Mouse (Mus musculus) Patski (cell line): ENCODE measurements at regions not wholly inside any gene's neighbourhood (a gene's known extent, or its start where the extent isn't known, plus 50 kb on each side); places are given as distances from the start of the nearest gene placed in this dataset.

Source experiments
- ATAC-seq: fragments of 100-300 bp; one replicate; pipeline ENCODE4 v1.8.0; 2021
- CTCF ChIA-PET: fragments of 350-600 bp; sonication (Branson Sonifier 250); formaldehyde crosslinking; loops from one replicate; lab custom pipeline; 2022; ENCODE audit warnings: inconsistent platforms; lab: Charles Lee
- POLR2A ChIA-PET: fragments of 350-600 bp; sonication (Branson Sonifier 250); formaldehyde crosslinking; loops from one replicate; lab custom pipeline; 2022; ENCODE audit warnings: antibody characterized with exemption, inconsistent platforms; lab: Charles Lee
- DNase-seq: peaks from one replicate; pipeline ENCODE4 v3.0.0-alpha.2; 2011; ENCODE audit warnings: low read depth, low spot score
- H3K27me3 ChIP-seq: fragments of 371-371 bp; one replicate; pipeline ENCODE4 v1.5.1; 2021
- CTCF ChIP-seq: fragments of 100-300 bp; IDR thresholded peaks from one replicate; pipeline ENCODE4 v1.5.1; 2021
- in situ Hi-C: fragments of 300-500 bp; cut with MboI; formaldehyde crosslinking; loops from 3 replicates; pipeline ENCODE4 v1.11.1; 2018; ENCODE audit warnings: low pct_unique_long_range_greater_than_20kb, mixed read lengths

DNA sequence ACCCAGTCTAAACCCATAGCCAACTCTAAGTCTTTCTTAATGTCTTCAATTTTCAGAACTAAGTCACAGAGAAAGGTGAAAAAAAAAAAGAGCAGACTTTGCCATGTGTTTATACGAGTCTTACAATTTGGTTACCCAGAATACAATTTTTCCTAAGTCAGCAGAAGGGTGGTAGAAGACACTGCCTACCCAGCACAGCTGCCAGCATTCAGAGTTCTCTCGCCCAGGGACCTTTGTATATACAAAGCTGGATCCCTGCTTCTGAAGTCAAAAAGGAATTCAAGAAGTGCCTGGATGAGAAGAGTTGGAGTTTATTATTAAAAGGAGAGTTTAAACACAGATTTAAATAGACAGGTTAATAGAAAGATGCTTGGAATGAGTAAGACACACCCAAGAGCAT lies 143.2 kb upstream of the Mylip start:
- ChIA-PET CTCF (no interaction called here), POLR2A (no interaction called here)
- in situ Hi-C loops = no loop called here
- DNase-seq (no peak), ATAC-seq (no peak)
- TF ChIP-seq CTCF = no peak
- peaks cover 12% of the 10 kb centered on the region for H3K27me3 ChIP-seq

DNA sequence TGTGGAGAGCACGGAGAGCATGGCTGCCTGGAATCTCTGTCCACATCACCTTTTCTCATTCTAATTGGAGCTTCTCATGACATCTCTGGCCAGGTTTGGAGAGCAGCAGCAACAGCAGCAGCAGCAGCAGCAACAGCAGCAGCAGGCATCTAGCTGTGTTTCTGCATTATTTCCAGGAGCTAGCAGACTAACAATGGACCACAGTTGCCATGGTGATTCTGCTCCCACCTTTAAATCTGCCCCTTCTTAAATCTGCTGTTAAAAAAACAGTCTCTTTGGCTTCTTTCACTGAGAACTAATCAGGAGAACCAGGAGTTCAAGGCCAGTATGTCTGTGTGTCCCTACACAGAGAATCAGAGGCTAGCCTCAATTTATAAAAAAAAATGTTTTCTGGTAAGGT lies 139.5 kb upstream of the Mylip start:
- TF ChIP-seq CTCF = no peak

DNA sequence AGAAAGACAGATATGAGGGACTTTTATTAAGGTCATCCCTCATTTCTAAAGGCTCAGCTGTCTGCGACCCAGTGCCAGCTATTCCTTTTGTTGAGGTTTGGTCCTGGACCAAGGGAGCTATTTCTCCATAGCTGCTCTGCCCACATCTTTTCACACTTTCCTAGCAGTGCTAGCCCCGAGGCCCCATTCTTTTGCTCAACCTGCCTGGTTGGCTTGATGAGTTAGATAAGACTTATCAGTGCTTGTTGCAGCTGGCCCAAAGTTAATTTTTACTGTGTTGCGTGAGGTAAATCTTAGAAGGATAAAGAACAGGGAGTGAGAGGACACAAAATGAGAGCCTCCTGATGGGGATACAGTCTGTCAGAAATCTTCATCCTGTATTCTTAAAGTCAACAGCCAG lies 138.5 kb upstream of the Mylip start:
- peaks cover 15% of the 10 kb centered on the region for H3K27me3 ChIP-seq
- DNase-seq = no peak
- ATAC-seq = no peak
- ChIA-PET POLR2A (interaction anchor here (0.6 kb wide), 1 partner anchor 29 kb away, joined by 5 read pairs; no protein-coding TSS in a partner anchor), CTCF (no interaction called here)
- no peak for TF ChIP-seq CTCF
- in situ Hi-C loops = no loop called here

More for the DNA sequence above, 139.5 kb upstream of the Mylip start:
- H3K27me3 ChIP-seq = peaks cover 15% of the 10 kb centered on the region
- in situ Hi-C loops = no loop called here
- POLR2A ChIA-PET = no interaction called here
- ATAC-seq = no peak
- no peak for DNase-seq
- CTCF ChIA-PET = interaction anchor here (0.9 kb wide), 1 partner anchor 11 kb away, joined by 3 read pairs; no protein-coding TSS in a partner anchor

DNA sequence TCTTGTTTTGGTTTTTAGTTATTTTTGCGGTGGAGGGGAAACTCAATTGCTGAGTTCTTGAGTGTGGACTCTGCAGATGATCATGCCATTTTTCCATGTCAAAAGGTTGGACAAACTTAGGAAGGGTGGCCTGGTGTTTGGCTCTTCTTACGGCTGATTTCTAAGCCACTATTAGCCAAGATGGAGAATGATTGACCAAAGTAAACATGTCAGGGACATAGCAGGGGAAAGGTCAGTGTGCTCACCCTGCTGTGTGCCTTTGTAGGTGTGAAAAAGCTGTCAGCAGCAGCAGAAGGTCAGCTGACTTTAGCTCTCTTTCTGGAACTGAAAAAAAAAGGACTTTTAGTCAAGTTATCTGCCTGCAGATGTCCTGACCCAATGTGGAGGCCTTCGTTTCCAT lies 137.4 kb upstream of the Mylip start:
- ChIA-PET CTCF (no interaction called here), POLR2A (no interaction called here)
- in situ Hi-C loops = no loop called here
- H3K27me3 ChIP-seq = peaks cover 14% of the 10 kb centered on the region
- DNase-seq (no peak), ATAC-seq (no peak)
- TF ChIP-seq CTCF = no peak

DNA sequence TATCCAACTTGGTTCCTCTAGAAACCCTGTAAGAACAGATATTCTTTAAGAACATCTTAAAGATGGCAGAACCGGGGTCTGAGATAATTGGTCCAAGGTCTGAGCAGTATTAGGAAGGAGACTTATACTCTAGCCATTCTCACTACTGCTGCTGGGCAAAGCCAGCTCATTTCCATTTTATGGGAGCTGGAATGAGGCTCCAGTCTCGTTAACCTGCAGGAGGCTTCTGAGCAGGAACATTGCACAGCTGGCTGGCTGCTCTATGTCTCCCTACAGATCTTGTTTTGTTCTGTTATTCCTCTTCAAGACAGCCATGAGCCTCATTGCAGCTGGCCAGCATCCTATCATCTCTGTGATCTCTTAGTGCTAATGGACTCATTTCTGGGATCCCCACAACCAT lies 136.3 kb upstream of the Mylip start:
- DNase-seq (no peak), ATAC-seq (no peak)
- CTCF ChIA-PET = no interaction called here
- H3K27me3 ChIP-seq = peaks cover 14% of the 10 kb centered on the region
- no peak for TF ChIP-seq CTCF
- in situ Hi-C loops = no loop called here
- POLR2A ChIA-PET = no interaction called here

DNA sequence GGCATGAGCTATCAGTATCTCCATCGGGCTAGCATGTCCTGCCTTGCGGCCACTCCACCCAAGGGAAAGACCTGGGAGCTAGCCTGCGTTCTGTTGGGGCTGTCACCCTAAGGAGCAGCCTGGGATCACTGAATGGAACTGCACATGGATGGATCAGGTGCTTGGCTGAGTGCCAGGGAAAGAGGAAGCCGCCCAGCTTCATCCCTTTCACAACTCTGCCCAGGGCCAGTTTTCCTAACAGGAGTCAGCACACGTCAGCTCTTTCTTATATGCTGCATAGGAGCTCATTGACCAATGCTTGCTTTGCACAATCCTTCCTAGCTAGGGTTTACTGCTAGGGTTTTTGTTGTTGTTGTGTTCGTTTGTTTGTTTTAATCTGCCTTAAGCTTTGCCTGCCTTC lies 134.3 kb upstream of the Mylip start:
- POLR2A ChIA-PET = no interaction called here
- peaks cover 14% of the 10 kb centered on the region for H3K27me3 ChIP-seq
- no peak for TF ChIP-seq CTCF
- no peak for ATAC-seq
- DNase-seq = no peak
- in situ Hi-C loops = no loop called here
- CTCF ChIA-PET = interaction anchor here (0.8 kb wide), 1 partner anchor 75 kb away, joined by 3 read pairs; no protein-coding TSS in a partner anchor

DNA sequence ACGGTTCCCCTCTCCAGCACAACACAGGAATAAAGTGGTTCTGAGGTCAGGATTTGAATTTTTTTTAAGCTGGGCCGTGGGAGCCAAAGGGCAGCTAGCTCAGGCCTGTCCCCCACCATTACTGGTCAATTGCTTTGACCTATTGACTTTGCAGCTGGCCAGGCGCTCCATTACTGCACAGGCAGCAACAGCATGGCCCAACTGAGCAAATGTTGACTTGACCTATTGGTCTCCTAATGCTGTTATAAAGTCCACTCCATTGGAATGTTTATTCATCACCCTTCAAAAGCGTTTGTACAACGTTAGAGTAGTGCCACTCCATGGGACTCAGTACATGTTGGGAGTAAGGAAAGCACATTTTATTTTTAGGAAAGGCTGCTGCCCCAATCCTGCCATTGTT lies 127.5 kb upstream of the Mylip start:
- TF ChIP-seq CTCF = no peak
- in situ Hi-C loops = no loop called here
- ATAC-seq = no peak
- no peak for DNase-seq
- ChIA-PET POLR2A (no interaction called here), CTCF (no interaction called here)
- H3K27me3 ChIP-seq = peaks cover 13% of the 10 kb centered on the region

DNA sequence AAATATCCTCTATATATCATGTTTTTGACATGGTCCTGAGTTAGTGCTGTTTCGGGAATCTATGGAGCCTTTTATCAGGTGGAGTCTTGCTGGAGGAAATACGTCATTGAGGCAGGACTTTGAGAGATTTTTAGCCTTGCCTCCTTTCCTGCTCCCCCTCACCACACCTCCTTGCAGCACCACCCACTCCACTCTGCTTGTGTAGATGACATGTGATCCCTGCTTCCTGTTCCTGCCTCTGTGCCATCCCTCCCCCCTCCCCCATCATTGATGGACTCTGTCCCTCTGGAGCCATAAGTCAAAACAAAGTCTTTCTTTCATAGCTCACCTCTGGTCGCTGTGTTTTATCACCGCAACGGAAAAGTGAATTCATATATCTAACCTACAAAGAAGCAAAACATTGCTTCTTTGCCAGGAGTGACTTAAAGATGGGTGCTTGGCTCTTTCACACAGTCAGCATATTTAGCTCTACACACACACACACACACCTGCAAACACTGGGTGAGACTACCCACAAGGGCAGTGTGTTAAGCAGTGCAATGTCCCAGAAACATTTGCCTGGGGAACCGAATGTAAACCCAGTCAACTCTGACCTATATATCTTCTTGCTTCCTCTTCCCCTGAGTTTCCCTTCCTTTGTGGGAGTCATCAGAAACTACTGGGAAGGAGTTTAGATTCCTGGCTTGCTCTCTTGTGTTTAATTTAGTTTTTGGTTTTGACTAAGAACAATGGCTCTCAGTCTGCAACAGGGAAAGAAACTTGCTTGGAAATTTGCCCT lies 123.1 kb upstream of the Mylip start:
- H3K27me3 ChIP-seq = peaks cover 11% of the 10 kb centered on the region
- TF ChIP-seq CTCF = no peak
- ATAC-seq (no peak), DNase-seq (no peak)
- in situ Hi-C loops = no loop called here
- ChIA-PET CTCF (interaction anchor here (1.0 kb wide), 1 partner anchor 9 kb away, joined by 3 read pairs; no protein-coding TSS in a partner anchor), POLR2A (no interaction called here)

DNA sequence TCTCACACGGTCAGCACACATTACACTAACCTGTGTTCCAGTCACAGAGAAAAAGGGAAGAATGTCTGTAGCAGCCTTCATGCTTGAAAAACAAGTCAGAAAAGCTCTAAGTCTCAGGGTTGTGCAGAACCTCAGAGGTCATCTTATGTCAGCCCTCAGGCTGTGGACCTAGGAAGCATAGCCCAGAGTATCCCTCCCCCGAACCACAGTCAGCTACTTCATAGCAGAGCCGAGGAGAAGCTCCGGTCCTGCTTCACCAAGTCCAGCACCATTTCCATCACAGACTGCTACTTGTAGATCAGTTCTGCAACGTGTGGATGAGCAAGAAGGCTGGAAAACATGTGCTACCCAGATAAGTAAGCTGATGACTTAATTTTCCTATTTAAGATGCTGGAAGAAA lies 122.1 kb upstream of the Mylip start:
- in situ Hi-C loops = no loop called here

DNA sequence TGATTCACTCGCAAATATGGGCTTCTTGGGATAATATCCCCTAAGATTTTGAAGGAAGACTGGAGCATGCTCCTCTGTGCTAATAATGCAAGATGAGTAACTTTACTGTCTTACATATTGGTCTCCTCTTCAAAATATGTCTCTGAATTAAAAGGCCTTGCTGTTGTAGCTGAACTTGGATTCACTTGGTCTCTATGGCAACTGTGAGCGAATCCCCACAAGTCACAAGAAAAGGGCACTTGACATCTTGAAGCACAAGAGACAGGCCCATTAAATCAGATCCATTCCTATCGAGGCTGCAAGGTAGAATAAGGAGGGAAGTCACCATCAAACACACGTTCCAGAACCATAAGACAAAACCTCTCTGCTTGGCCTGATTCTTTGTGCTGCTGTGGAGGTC lies 121.6 kb upstream of the Mylip start:
- in situ Hi-C loops = no loop called here
- no peak for DNase-seq
- TF ChIP-seq CTCF = no peak

More for the DNA sequence above, 122.1 kb upstream of the Mylip start:
- ChIA-PET POLR2A (no interaction called here), CTCF (no interaction called here)
- DNase-seq (peak; percentile 4), ATAC-seq (no peak)
- no peak for TF ChIP-seq CTCF
- H3K27me3 ChIP-seq = peaks cover 11% of the 10 kb centered on the region

DNA sequence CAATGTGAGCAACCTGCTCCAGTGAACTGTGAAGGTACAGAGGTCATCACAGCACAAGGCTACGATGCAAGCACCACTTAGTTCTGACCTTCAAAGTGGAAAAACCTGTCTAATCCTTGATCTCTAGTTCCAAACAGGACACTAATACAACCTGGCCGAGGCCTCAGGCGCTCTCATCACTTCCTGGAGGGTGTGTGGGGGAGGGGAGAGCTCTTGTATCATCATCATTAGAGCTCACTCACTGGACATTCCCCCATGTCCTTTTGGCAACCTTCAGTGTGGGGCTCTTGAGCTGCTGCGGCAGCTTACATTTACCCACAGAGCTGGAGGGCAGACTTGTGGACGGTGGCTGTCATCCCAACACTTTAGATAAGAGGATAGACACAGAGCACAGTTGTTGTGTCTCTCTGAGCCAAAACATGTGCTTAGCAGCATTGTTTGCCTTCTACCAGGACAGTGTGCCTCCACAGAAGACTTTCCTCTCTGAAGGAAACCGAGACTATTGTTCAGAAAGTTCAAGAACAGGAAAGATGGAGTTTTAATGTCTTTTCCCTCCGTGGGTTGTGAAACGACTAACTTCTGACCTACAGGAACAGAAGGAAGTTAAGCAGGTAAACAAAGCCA lies 115.2 kb upstream of the Mylip start:
- no peaks in the 10 kb centered on the region for H3K27me3 ChIP-seq
- no peak for DNase-seq
- in situ Hi-C loops = no loop called here
- TF ChIP-seq CTCF = no peak
- ATAC-seq = no peak
- ChIA-PET CTCF (no interaction called here), POLR2A (no interaction called here)

More for the DNA sequence above, 121.6 kb upstream of the Mylip start:
- no peak for ATAC-seq
- peaks cover 11% of the 10 kb centered on the region for H3K27me3 ChIP-seq
- ChIA-PET POLR2A (no interaction called here), CTCF (no interaction called here)
